Mouse (Mus musculus) limb, embryonic 11.5 days (tissue): ENCODE results near the gene Rapgef4. TPM values are rescaled to one million over a fixed set of nuclear protein-coding genes. Genes with fewer than 3 reads are reported as not detected.

ENCODE experiments used
- ATAC-seq: fragments of 200-750 bp; cut with Nextera tagmentation; 2 replicates; pipeline ENCODE4 v1.8.0; 2017; ENCODE audit warnings: low read depth; ENCODE audit not compliant: insufficient number of reproducible peaks, low FRiP score, low TSS enrichment
- DNase-seq: peaks from one replicate; pipeline ENCODE4 v3.0.0-alpha.2; 2015; ENCODE audit warnings: low spot score
- H3K27ac ChIP-seq: fragments of 300-500 bp; sonication (generic); replicated peaks from 2 replicates; pipeline ENCODE4 v1.5.1; 2014; ENCODE audit warnings: low read depth, mild to moderate bottlenecking, low read length
- H3K27me3 ChIP-seq: fragments of 300-500 bp; sonication (generic); 2 replicates; pipeline ENCODE4 v1.6.1; 2014; ENCODE audit warnings: mild to moderate bottlenecking, low read length, mixed read lengths; ENCODE audit not compliant: control insufficient read depth, insufficient read depth
- H3K36me3 ChIP-seq: fragments of 300-500 bp; sonication (generic); 2 replicates; pipeline ENCODE4 v1.6.1; 2014; ENCODE audit warnings: mild to moderate bottlenecking, low read length, moderate library complexity, mixed read lengths; ENCODE audit not compliant: control insufficient read depth, insufficient read depth
- H3K4me1 ChIP-seq: fragments of 300-500 bp; sonication (generic); 2 replicates; pipeline ENCODE4 v1.6.1; 2014; ENCODE audit warnings: low read length, mixed read lengths; ENCODE audit not compliant: control insufficient read depth, insufficient read depth
- H3K4me2 ChIP-seq: fragments of 300-500 bp; sonication (generic); 2 replicates; pipeline ENCODE4 v1.6.1; 2014; ENCODE audit warnings: low read depth, mild to moderate bottlenecking, moderate library complexity; ENCODE audit not compliant: severe bottlenecking
- H3K4me3 ChIP-seq: fragments of 300-500 bp; sonication (generic); 2 replicates; pipeline ENCODE4 v1.5.1; 2014; ENCODE audit warnings: low read depth, low read length
- H3K9ac ChIP-seq: fragments of 300-500 bp; sonication (generic); 2 replicates; pipeline ENCODE4 v1.6.1; 2014; ENCODE audit warnings: mild to moderate bottlenecking, low read length
- H3K9me3 ChIP-seq: fragments of 300-500 bp; sonication (generic); 2 replicates; pipeline ENCODE4 v1.6.1; 2016; ENCODE audit warnings: low read length; ENCODE audit not compliant: control insufficient read depth
- WGBS: fragments of 180-500 bp; shearing (Covaris S2); extraction: QIAGEN DNeasy Blood & Tissue Kit; methylation state at CpG from one replicate; pipeline ENCODE4 v1.1.7; 2014; 5-methylcytosine and 5-hydroxymethylcytosine counted together
- polyA plus RNA-seq: library from polyadenylated mRNA; unstranded; fragments of >200 nt; fragmentation: Nextera tagmentation; extraction: Ambion mirVana; gene quantifications from 2 replicates; pipeline ENCODE4 v1.2.1, GENCODE M21; 2014

Rapgef4 gene
- polyA plus RNA-seq, 1 experiment from 2014 or later = 0.88 TPM

DNA sequence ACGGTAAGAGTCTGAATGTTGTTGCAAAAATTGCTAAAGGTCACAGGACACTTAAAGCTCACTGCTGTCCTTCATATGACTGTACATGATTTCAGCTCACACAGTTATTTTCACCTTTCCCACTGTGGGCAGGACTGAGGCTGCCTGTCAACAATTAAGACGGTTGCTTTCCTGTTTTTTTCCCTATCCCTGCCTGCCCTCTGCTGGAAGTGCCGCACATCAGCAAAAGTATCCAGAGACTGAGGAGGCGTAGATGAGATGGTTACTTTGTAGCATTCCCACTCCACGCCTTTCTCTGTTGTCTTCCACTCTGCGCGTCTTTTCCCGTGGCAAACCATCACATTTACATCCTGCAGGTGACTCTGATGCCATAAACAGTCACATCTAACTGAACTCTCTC, 25.4 kb upstream of the Rapgef4 start:
- H3K9ac ChIP-seq = no peak overlapping the region
- no peaks in the 10 kb centered on the region for H3K4me1 ChIP-seq
- no peaks in the 10 kb centered on the region for H3K27me3 ChIP-seq
- no peak overlapping the region for H3K27ac ChIP-seq
- ATAC-seq (no peak), DNase-seq (peak; percentile 67)
- H3K4me3 ChIP-seq = no peak overlapping the region
- H3K4me2 ChIP-seq = no peak overlapping the region
- WGBS = 23% methylated on average over 8 of the region's 8 CpGs
- H3K36me3 ChIP-seq = no peaks in the 10 kb centered on the region
- no peaks in the 10 kb centered on the region for H3K9me3 ChIP-seq

DNA sequence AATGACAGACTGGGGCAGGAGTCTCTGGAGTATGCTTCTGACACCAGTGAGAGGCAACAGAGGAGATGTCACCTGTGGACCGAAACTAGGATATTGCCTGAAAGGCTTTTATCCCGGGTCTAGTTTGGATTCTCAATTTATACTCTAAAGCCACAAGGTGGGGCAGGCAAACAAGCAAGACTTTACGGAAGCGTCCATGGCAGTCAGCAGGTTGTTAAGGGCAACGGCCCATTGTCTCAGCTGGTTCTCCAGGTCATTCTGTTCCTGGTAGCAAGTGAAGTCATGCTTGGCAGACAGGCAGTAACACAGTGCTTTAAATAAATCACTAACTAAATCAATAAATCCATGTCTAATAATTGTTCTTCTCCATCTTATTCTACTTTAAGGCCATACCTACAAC, 24.6 kb upstream of the Rapgef4 start:
- Histone ChIP-seq H3K4me1 (no peaks in the 10 kb centered on the region), H3K9me3 (no peaks in the 10 kb centered on the region), H3K4me3 (no peak overlapping the region), H3K27me3 (no peaks in the 10 kb centered on the region), H3K36me3 (no peaks in the 10 kb centered on the region), H3K9ac (no peak overlapping the region), H3K4me2 (no peak overlapping the region), H3K27ac (no peak overlapping the region)
- no peak for DNase-seq
- 77% methylated on average over 5 of the region's 5 CpGs for WGBS
- no peak for ATAC-seq

DNA sequence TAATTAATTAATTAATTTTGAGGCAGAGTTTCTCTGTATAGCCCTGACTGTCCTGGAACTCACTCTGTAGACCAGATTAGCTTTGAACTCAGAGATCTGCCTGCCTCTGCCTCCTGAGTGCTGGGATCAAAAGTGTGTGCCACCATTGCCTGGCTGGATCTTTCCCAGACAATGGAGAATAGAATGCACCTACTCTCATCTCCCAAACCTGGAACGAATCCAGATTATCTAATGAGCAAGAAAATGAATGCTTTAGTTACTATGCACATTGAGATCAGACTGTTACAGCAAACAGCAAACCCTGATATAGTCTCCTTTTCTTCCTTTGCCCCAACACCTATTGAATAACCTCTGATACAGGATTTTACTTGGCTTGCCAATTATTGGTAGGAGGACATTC, 23.1 kb upstream of the Rapgef4 start:
- Histone ChIP-seq H3K9ac (no peak overlapping the region), H3K4me1 (no peaks in the 10 kb centered on the region), H3K9me3 (no peaks in the 10 kb centered on the region), H3K4me2 (no peak overlapping the region), H3K27me3 (no peaks in the 10 kb centered on the region), H3K4me3 (no peak overlapping the region), H3K36me3 (no peaks in the 10 kb centered on the region), H3K27ac (no peak overlapping the region)
- ATAC-seq (no peak), DNase-seq (no peak)
- WGBS = 91% methylated on average over 1 of the region's 1 CpGs

DNA sequence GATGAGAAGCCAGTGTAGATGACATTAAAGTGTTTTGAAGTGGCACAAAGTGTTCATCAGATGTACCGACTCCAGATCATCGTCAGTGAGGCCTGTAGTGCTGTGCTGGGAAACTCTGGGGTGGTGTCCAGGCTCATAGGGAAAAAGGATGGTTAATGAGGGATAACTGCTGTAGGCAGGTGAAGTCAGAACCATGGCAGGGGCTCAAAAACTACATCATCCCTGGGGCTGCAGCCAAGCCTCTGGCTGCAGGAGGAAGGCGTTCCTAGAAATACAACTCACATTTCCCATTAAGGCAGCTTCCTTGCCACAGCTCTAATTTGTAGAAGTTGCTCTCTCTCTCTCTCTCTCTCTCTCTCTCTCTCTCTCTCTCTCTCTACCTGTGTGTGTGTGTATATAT, 22.6 kb upstream of the Rapgef4 start:
- no peak overlapping the region for H3K9ac ChIP-seq
- no peak overlapping the region for H3K4me2 ChIP-seq
- no peaks in the 10 kb centered on the region for H3K27me3 ChIP-seq
- no peak for DNase-seq
- no peak overlapping the region for H3K4me3 ChIP-seq
- ATAC-seq = no peak
- no peaks in the 10 kb centered on the region for H3K4me1 ChIP-seq
- no peaks in the 10 kb centered on the region for H3K36me3 ChIP-seq
- WGBS = 82% methylated on average over 3 of the region's 3 CpGs
- no peak overlapping the region for H3K27ac ChIP-seq
- H3K9me3 ChIP-seq = no peaks in the 10 kb centered on the region

DNA sequence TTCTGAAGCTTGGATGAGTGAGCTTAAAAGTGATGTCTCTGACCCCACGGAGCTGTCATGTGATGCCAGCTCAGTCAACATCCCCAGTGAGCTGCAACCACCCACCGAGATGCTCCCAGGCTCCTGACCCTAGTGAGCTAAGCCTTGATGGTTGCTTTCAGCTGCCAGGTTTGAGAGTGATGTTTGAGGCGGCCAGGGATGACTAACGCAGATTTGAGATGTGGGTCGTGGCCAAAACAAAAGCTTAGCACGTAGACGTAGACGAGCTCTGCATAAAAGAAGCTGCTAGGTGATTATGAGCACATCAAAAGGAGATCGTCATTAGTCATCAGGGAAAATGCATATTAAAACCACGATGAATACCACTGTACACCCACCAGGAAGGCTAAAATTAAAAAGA, 16.8 kb upstream of the Rapgef4 start:
- 44% methylated on average over 10 of the region's 10 CpGs for WGBS
- ATAC-seq (no peak), DNase-seq (no peak)
- Histone ChIP-seq H3K27me3 (no peaks in the 10 kb centered on the region), H3K4me2 (no peak overlapping the region), H3K36me3 (no peaks in the 10 kb centered on the region), H3K4me3 (no peak overlapping the region), H3K9ac (no peak overlapping the region), H3K9me3 (no peaks in the 10 kb centered on the region), H3K27ac (no peak overlapping the region), H3K4me1 (no peaks in the 10 kb centered on the region)

DNA sequence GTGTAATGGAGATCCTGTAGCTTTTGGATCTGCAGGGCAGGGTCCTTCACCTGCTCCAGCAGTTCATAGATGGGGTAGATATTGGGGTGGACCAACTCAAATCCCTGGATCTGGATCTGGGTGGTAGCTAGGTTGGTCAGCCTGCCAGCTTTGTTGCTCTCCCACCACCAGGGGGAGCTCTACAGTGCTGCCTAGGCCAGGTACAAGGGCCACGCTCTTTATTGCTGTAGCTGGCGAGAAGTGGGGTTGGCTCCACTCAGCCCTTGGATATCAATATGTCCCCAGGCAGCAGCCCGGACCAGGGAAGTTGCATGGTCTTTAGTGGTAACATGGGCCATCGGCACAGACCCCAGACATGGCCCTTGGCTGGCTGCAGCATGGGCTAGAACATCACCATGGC, 15.6 kb upstream of the Rapgef4 start:
- H3K4me2 ChIP-seq = no peak overlapping the region
- no peaks in the 10 kb centered on the region for H3K36me3 ChIP-seq
- peak; percentile 43 for DNase-seq
- H3K9me3 ChIP-seq = no peaks in the 10 kb centered on the region
- H3K4me3 ChIP-seq = no peak overlapping the region
- H3K4me1 ChIP-seq = no peaks in the 10 kb centered on the region
- no peak overlapping the region for H3K9ac ChIP-seq
- ATAC-seq = no peak
- no peak overlapping the region for H3K27ac ChIP-seq
- no peaks in the 10 kb centered on the region for H3K27me3 ChIP-seq
- 85% methylated on average over 4 of the region's 4 CpGs for WGBS

DNA sequence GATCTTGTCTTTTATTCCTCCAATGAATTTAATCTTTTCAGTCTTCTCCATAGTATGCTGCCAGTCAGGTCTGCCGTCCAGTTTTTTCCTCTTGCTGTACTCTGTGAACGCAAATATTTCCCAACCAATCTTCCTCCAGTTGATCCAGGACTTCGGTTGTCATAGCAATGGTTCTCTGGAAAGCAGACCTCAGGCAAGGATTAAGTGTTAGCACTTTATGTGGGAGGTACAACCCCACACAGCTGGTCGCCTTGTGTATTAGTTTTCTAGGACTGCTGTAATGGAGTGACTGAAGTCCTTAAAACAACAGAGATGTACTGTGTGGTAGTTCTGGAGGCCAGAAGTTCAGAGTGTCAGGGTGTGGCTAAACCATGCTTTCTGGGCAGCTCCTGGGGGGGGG, 14.3 kb upstream of the Rapgef4 start:
- Histone ChIP-seq H3K36me3 (no peaks in the 10 kb centered on the region), H3K4me1 (no peaks in the 10 kb centered on the region), H3K9ac (no peak overlapping the region), H3K4me3 (no peak overlapping the region), H3K4me2 (no peak overlapping the region), H3K27ac (no peak overlapping the region), H3K27me3 (no peaks in the 10 kb centered on the region), H3K9me3 (no peaks in the 10 kb centered on the region)
- DNase-seq (peak; percentile 32), ATAC-seq (no peak)
- WGBS = 60% methylated on average over 4 of the region's 4 CpGs

DNA sequence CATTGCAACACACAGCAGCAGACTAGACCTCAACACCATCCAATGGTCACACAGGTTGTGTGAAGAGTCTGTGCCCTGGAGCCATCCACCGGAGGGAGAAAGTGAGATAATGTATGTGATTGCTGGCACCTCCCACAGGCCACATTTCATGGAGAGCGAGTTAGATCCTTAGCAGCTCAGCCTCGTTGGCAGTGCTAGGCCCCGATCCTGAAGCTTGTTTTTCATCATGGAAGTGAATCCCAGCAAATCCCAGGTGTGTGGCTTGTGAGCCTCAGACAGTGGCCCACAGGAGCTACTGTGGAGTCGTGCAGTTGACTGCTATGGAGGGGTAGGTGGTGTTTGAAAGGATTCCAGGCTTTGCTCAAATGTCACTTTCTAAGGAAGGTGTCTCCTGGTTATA, 13.2 kb upstream of the Rapgef4 start:
- Histone ChIP-seq H3K4me3 (no peak overlapping the region), H3K27me3 (no peaks in the 10 kb centered on the region), H3K4me1 (no peaks in the 10 kb centered on the region), H3K9me3 (no peaks in the 10 kb centered on the region), H3K4me2 (no peak overlapping the region), H3K9ac (no peak overlapping the region), H3K36me3 (no peaks in the 10 kb centered on the region), H3K27ac (no peak overlapping the region)
- DNase-seq (no peak), ATAC-seq (no peak)
- WGBS = 59% methylated on average over 5 of the region's 5 CpGs

DNA sequence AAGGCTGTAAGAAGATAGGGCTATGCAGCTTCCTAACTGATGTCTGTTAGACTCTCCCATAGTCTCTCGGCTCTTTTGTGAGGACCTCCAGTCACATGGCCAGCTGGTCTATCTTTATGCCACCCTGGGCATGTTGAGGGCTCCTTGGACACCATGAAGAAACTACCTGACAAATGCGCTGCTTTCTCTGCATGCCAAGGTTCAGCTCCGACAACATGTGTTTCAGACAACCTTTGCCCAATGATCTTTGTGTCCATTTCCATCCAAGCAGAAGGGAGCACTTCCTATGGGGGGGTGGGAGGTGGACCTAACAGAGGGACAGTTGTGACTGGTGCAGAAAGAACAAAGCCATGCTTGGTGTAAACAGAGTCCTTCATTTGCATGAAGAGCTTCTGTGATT, 7.4 kb upstream of the Rapgef4 start:
- Histone ChIP-seq H3K4me3 (no peak overlapping the region), H3K4me2 (no peak overlapping the region), H3K36me3 (no peaks in the 10 kb centered on the region), H3K4me1 (no peaks in the 10 kb centered on the region), H3K27me3 (no peaks in the 10 kb centered on the region), H3K9ac (no peak overlapping the region), H3K27ac (no peak overlapping the region), H3K9me3 (no peaks in the 10 kb centered on the region)
- ATAC-seq = no peak
- no peak for DNase-seq
- whole genome bisulfite sequencing = 69% methylated on average over 3 of the region's 3 CpGs
